Mouse (Mus musculus) MN1 (cell line): Measurements from ENCODE around the gene Slc41a2.

Experiments used
- DNase-seq: peaks from one replicate; pipeline ENCODE4 v3.0.0-alpha.2; 2016; ENCODE audit warnings: low spot score

Slc41a2 gene

DNA sequence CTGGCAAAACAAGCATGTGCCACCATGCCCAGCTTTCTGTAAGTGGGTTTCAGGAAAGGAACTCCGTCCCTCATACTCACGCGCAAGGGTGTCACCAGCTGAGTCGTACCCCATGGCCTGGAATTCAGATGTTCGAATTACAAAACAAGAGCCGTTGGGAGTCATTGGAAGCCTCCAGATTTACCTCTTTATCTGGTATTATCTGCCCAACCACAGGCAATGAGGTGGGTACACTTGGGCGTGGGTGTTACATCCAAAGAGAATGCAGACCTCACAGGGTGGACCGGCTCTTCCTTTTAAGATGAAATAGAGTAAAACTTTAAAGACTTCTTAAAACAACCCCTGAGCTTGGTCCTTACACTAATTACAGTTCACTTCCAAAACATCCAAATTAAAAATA is 151.5 kb downstream of the Slc41a2 start:
- no peak for DNase-seq

DNA sequence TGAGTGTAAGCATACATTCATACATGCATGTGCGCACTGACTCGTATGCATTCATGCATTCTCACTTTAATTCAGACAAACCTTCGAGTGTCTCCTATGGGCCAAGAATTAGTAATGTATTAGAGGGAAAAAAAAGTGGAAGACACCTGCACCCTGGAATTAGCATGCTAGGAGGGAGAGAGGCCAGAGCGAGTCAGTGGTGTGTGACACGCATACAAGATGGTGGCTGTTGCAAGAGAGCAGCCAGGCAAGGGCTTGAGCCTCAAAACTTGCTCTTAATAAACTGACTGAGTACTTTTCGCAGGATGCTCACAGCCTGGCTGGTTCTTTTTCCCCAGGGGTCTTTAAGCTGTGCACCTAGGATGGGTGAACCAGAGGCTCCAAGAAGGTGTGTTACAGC is 152.6 kb downstream of the Slc41a2 start:
- DNase-seq = no peak

DNA sequence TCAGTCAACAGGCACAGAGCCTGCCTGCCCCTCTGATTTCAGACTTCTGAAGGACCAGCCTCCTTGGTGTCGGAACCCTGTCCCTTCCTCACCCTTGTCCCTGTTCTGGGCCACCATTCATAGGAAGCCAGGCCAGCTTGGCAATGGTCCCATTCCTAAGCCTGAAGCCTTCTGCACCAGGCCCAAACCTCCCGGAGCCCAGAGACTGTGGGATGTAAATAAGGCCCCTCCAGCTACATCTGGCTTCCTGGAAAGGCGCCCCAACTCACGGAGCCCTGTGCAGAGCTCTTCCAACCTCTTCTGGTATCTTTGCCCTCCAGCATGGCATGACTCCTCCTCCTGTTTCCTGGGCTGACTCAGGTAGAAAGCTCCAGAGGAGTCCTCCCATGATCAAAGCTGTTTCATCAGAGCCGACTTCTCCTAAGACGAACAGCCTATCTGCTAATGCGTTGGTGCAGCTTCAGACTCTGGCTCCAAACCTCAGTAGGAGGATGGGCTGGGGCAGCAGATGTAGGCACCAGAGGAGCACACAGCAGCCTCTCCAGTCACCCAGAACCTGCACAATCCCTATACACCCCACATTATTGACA is 153.1 kb downstream of the Slc41a2 start:
- peak; percentile 38 for DNase-seq

DNA sequence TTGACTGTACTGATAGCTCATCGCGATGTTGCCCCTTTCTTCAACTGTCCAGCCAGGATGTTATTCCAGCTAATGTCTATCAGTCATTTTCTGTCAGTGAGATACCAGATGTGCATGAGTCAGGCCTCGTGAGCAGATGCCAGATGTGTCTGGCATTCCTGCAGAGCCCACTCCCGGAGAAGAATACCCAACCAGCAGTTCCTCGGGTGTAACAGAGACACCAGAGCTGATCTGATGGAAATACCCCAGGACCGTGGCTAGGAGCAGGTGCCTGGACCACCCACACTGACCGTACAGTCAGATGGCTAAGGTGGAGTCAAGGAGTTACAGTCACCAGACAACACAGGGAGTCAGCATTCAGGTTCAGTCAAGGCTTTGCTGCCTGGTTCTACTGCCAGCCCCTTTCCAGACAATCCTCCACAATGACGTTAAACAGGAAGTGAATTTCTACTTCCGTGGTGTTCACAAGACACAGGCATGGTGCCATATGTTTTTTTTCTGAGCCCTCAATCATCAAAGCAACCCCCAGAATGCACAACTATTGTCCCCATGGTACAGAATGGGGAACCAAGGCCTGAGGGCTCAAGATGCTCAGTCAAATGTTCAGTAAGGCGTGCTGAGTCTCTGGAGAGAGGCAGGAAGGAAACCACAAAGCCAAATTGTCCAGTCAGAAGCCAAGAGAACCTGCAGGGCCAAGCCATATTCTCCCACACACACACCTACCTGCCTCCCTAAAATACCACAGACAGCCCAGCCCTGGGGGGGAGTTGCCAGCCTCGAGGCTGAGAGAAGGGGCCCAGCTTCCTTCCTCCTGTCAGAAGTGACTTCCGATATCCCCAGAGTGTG is 153.8 kb downstream of the Slc41a2 start:
- peak; percentile 86 for DNase-seq

DNA sequence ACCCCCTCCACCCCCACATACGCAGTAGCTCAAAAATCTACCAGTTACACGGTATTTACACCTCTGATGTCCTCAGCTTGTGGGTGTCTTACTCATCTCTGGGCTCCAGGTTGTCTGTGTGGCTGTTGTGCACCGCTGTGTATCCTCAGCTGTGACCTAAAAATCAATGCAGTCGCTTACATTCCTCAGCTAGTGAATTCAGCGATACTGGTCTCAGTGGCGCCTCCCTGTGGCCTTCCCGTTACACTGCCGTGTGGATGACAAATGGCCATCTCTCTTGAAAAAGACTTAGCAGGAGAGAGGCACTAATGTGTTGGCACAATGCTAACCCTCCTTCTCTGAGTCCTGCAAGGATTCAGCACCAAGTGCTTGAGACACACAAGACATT is 155.1 kb downstream of the Slc41a2 start:
- DNase-seq = peak; percentile 56

DNA sequence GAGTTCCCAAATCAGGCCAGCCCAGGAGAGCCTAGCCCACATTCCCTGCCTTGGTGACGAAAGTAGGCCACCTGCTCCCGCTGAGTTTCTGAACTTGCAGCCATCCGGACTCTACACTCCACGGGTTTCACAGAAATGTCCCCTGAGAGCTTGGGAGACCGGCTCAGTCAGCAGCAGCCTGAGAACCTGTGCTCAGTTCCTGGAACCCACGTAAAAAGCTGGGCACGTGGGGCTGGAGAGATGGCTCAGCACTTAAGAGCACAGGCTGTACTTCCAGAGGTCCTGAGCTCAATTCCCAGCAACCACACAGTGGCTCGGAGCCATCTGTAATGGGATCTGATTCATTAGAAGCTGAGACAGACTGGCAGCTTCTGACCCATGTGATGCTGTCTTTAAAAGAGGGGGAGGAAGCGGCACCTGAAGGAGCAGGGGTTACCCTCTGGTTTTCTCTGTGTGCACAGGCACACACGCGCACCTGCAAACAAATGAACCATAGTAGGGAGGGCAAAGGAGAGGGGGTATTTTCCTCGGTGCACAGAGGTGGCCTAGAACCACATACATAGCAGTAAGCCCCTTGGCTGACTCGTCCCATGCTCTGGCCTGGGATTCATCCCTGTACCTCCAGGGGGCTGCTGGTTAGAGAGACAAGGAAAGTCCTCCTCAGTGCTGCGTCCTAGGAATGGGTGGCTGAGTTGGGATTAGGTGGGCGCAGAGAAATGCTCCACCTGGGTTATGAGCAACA is 155.7 kb downstream of the Slc41a2 start:
- DNase-seq = peak; percentile 24
